Mouse (Mus musculus) Patski (cell line): ENCODE data around the gene Pde7b. TPM values are rescaled to one million over a fixed set of nuclear protein-coding genes. Genes with fewer than 3 reads are reported as not detected.

ENCODE experiments used
- ATAC-seq: fragments of 100-300 bp; one replicate; pipeline ENCODE4 v1.8.0; 2021
- CTCF ChIA-PET: fragments of 350-600 bp; sonication (Branson Sonifier 250); formaldehyde crosslinking; loops from one replicate; lab custom pipeline; 2022; ENCODE audit warnings: inconsistent platforms; lab: Charles Lee
- POLR2A ChIA-PET: fragments of 350-600 bp; sonication (Branson Sonifier 250); formaldehyde crosslinking; loops from one replicate; lab custom pipeline; 2022; ENCODE audit warnings: antibody characterized with exemption, inconsistent platforms; lab: Charles Lee
- DNase-seq: peaks from one replicate; pipeline ENCODE4 v3.0.0-alpha.2; 2011; ENCODE audit warnings: low read depth, low spot score
- H3K27me3 ChIP-seq: fragments of 371-371 bp; one replicate; pipeline ENCODE4 v1.5.1; 2021
- CTCF ChIP-seq: fragments of 100-300 bp; IDR thresholded peaks from one replicate; pipeline ENCODE4 v1.5.1; 2021
- in situ Hi-C: fragments of 300-500 bp; cut with MboI; formaldehyde crosslinking; loops from 3 replicates; pipeline ENCODE4 v1.11.1; 2018; ENCODE audit warnings: low pct_unique_long_range_greater_than_20kb, mixed read lengths
- polyA plus RNA-seq: library from polyadenylated mRNA; unstranded; gene quantifications from one replicate; pipeline ENCODE4 v1.2.3, GENCODE M21; 2021

Pde7b gene
- polyA plus RNA-seq, 1 experiment from 2014 or later = 0.15 TPM

DNA sequence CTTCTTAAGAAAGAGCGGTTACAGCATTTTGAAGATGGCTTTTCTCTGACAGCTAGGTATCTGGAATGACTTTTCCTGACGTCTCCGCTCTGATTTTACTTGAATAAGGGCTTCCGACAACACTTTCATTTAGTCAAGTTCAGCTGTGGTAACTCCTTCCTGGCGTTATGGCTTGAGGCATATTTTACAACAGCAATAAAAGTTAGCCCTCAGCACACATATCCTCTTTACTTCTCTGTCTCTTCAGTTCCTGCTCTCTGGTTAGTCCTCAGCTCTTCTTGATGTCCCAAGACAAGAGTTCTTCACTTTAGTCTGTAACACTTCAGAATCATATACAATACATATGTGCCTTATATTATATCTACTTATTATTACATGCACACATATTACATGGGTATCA is 251.4 kb downstream of the Pde7b start:
- in situ Hi-C loops = no loop called here
- no peak for DNase-seq
- H3K27me3 ChIP-seq = peaks cover 8% of the 10 kb centered on the region
- TF ChIP-seq CTCF = no peak
- POLR2A ChIA-PET = no interaction called here
- CTCF ChIA-PET = no interaction called here
- no peak for ATAC-seq

DNA sequence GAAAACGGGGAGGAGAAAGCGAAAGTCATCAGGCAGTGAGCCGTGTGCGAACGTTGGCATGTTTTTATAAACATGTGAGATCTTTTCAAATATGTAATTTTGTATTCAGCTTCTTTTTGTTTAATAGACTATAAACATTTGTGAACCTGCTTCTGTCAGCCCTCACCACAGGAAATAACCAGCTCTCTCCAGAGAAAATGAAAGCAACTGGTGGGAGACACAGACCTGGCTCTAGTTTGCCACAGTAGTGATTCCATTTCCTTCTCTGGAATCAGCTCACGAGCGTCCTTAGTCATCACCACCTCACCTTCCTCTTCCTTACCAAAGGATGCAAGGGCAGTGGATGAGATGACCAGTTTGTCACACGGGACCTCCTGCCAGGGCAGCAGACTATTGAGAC is 252.9 kb downstream of the Pde7b start:
- peaks cover 8% of the 10 kb centered on the region for H3K27me3 ChIP-seq
- in situ Hi-C loops = no loop called here
- ATAC-seq (no peak), DNase-seq (no peak)
- CTCF ChIA-PET = no interaction called here
- POLR2A ChIA-PET = interaction anchor here (0.5 to 0.6 kb wide), 2 partner anchors 26 to 191 kb away, joined by 4 read pairs; no protein-coding TSS in a partner anchor
- TF ChIP-seq CTCF = no peak

DNA sequence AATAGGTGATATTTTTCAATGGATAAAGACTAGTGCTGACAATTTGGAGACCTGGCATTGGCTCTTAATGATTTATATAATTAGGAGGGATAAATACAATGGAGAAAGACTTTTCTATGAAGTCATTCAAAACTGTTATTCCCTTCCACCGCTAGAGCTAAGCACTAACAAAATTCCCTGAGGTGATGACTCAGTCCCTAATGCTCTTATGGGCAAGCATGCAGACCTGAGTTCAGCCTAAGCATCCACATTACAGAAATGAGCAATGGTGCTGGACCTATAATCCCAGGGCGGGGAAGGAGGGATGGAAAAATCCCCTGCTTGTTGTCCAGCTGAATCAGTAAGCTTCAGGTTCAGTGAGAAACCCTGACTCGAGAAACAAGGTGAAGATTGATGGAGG is 260.2 kb downstream of the Pde7b start:
- DNase-seq (no peak), ATAC-seq (no peak)
- ChIA-PET POLR2A (no interaction called here), CTCF (no interaction called here)
- peaks cover 3% of the 10 kb centered on the region for H3K27me3 ChIP-seq
- TF ChIP-seq CTCF = peak; percentile 10
- in situ Hi-C loops = no loop called here

DNA sequence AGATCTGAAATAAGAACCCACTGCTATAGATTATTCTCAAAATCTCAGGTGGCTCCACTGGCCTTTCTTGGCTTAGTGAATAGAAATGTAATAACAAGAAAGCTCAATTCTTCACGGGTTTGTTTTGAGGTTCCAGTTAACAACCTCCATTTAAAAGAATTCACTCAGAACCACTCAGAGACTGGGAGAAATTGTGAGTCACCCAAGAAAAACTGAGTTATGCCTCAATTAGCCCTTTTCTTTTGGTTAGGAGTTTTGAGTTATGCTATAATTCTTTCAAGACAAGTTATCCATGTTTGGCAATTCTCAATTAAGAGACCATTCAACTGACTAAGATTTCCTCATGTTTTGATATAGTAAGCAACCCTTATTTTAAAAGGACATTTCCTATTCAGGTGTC is 260.9 kb downstream of the Pde7b start:
- ChIA-PET CTCF (no interaction called here), POLR2A (no interaction called here)
- peaks cover 3% of the 10 kb centered on the region for H3K27me3 ChIP-seq
- in situ Hi-C loops = no loop called here
- TF ChIP-seq CTCF = no peak
- DNase-seq = no peak
- ATAC-seq = no peak

DNA sequence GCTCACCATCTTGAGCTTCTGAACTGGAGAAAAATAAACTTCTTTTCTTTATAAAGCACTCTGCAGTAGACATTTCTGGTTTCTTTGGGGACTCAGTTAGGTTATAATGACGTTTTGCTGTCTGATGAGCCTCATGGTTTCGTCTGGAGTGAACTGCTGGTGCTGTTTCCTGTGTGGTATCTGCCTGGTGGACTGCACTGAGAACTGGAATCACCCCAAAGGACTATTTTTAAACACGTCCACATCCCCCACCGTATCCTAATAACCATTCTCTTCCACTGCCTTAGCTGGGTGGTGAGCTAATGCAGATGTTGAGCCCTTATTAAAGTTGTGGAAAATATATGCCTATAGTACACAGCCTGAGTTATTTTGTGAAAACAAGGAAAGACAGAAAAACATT is 262.3 kb downstream of the Pde7b start:
- CTCF ChIA-PET = no interaction called here
- DNase-seq (no peak), ATAC-seq (no peak)
- in situ Hi-C loops = no loop called here
- POLR2A ChIA-PET = no interaction called here
- no peak for TF ChIP-seq CTCF
- peaks cover 3% of the 10 kb centered on the region for H3K27me3 ChIP-seq

DNA sequence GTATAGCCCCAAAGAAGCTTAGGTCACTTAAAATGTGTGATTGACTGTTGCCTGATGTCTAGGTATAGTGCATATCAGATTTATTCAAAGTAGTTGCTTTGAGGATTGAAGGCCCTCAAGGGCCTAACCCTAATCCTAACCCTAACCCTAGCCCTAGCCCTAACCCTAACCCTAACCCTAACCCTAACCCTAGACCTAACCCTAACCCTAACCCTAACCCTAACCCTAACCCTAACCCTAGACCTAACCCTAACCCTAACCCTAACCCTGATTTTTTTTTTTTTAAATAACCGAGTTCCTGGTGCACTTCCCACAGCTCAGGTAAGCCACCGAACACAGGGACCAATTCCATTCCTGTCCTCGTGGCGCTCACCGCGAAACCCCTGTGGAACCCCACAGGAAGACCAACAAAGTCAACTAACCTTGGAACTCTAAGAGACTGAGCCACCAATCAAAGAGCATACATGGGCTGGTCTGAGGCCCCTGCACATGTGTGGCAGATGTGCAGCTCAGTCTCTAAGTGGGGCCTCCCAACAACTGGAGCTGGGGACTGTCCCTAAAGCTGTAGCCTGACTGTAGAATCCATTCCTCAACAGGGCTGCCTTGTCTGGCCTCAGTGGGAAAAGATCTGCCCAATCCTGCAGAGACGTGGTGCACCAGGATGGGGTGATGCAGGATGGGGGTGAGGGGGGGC is 265.1 kb downstream of the Pde7b start:
- DNase-seq (no peak), ATAC-seq (no peak)
- ChIA-PET POLR2A (interaction anchor here (1.1 kb wide), 1 partner anchor 10 kb away, joined by 4 read pairs; no protein-coding TSS in a partner anchor), CTCF (no interaction called here)
- no peak for TF ChIP-seq CTCF
- H3K27me3 ChIP-seq = peaks cover 3% of the 10 kb centered on the region
- in situ Hi-C loops = no loop called here

DNA sequence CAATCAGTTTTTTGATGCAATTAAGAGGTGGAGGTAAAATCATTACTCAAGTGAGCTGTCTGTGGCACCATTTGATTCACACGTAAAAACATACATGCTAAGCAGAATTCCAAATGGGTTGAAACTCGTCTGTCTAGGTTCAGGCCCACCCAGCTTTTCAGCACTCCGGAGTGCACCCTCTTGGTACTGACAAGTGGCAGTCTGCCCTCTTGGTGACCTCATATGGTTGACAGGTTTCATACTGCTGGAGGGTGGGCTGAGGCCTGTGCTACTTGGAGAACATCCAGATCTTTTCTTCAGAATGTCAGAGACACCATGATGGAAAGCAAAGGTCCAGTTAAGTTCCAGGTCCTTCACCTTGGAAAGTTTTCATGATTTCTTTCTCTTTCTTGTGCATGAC is 265.7 kb downstream of the Pde7b start:
- ChIA-PET POLR2A (interaction anchor here (0.6 to 1.1 kb wide), 2 partner anchors 11 to 91 kb away, joined by 4 to 5 read pairs; no protein-coding TSS in a partner anchor), CTCF (no interaction called here)
- in situ Hi-C loops = no loop called here
- DNase-seq = no peak
- ATAC-seq = no peak
- no peak for TF ChIP-seq CTCF
- peaks cover 6% of the 10 kb centered on the region for H3K27me3 ChIP-seq

DNA sequence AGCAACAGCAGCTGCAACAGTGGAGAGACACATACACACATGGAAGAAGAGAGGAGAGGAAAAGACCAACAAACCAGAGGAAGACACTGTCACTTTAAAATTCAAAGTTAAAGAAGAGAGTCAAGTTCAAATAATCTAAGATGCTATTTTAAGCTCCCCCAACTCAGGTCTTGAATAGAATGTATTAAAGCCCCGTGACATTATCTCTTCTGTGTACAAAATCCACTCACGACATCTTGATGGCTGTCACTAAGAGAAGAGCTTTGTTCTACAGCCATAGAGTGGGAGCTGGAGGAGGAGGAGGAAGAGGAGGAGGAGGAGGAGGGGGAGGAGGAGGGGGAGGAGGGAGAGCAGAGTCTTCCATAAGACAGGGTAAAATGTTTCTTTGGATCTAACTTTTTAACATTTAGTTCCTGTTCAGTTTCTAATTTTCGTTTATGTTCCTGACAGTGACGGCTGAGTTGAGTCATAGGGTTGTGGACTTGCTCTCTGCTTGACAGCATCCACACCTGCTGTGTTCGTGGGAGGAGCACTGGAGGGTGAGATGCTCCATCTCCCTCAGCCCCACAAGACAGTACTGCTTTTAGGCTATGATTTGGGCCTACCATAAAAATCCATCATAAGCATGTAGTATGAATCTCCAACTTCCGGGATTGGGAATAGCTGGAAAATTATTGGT is 270.4 kb downstream of the Pde7b start:
- TF ChIP-seq CTCF = no peak
- in situ Hi-C loops = no loop called here
- DNase-seq (no peak), ATAC-seq (no peak)
- CTCF ChIA-PET = no interaction called here
- POLR2A ChIA-PET = interaction anchor here (1.1 kb wide), 1 partner anchor 13 kb away, joined by 3 read pairs; no protein-coding TSS in a partner anchor
- H3K27me3 ChIP-seq = peaks cover 16% of the 10 kb centered on the region

DNA sequence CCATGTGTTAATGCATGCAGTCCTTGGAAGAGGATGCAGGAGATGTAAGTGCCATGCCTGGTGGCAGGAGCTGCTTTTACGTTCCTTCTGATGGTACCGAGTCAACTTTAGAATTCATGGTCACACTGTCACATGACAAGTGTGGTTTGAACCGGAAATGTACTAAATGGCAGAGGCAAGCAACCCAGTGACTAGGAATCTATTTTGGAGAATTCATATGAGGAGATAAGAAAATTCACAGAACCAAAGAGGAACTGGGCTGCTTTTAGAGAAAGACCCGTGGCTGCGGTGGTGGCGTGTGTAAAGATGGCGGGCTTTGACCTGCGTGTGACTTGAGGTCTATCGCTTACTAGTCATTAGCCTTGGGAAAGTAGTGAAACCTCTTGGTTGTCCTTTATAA is 287.4 kb downstream of the Pde7b start:
- peaks cover 29% of the 10 kb centered on the region for H3K27me3 ChIP-seq
- no peak for TF ChIP-seq CTCF
- DNase-seq (no peak), ATAC-seq (no peak)
- POLR2A ChIA-PET = no interaction called here
- in situ Hi-C loops = no loop called here
- CTCF ChIA-PET = no interaction called here

DNA sequence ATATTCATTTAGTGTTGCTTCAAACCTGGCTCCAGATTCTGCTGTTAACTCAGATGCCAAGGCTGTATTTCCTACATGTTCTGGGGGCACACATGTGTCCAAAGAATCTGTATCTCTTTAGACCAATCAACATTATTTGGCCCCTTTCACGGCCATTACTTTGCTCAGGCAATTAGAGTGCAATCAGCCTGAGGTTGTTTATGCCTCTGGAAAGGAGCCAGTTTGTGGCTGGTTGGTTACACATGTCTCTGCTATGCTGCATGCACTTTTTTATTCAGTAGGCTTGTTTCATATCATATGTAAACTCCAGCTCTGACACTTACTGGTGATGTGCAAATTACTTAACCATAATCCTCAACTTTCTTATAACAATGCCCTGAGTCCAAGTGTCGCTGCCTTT is 287.9 kb downstream of the Pde7b start:
- no peak for DNase-seq
- CTCF ChIA-PET = no interaction called here
- POLR2A ChIA-PET = no interaction called here
- H3K27me3 ChIP-seq = peaks cover 30% of the 10 kb centered on the region
- ATAC-seq = no peak
- TF ChIP-seq CTCF = no peak
- in situ Hi-C loops = no loop called here

DNA sequence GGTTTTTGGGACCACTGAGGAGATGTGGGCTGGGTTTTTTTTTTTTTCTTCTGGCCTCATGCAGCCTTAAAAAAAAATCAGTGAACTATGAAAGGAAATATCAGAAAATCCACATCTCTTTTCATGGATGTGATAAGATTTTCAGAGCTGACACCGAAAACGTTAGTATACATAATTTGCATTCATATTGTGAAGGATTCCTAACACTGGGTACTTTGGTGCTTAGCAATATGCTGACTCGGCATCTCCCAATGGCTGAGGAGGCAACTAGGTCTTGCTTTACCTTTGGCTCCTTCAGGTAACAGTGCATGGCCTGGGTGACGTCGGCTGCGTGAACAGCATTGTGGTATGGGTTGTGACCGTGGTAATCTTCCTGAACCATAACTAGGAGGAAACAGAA is 289.0 kb downstream of the Pde7b start:
- in situ Hi-C loops = no loop called here
- ATAC-seq = no peak

More for the DNA sequence above, 289.0 kb downstream of the Pde7b start:
- peaks cover 31% of the 10 kb centered on the region for H3K27me3 ChIP-seq
- no peak for DNase-seq
- CTCF ChIA-PET = no interaction called here
- POLR2A ChIA-PET = no interaction called here
- no peak for TF ChIP-seq CTCF
